Mouse (Mus musculus) small intestine, adult 2 months (tissue): Measurements from ENCODE around the gene Olfr813.

Experiments used
- CTCF ChIP-seq: fragments of 200-500 bp; IDR thresholded peaks from 2 replicates; pipeline ENCODE4 v1.5.1; 2012; ENCODE audit warnings: low read depth, mild to moderate bottlenecking, control low read depth, inconsistent platforms, low read length, moderate library complexity, mixed read lengths; ENCODE audit not compliant: insufficient replicate concordance, insufficient read length; ENCODE audit errors: extremely low read depth
- POLR2A ChIP-seq: fragments of 200-500 bp; IDR thresholded peaks from 2 replicates; pipeline ENCODE4 v1.6.1; 2012; ENCODE audit warnings: low read depth, mild to moderate bottlenecking, control low read depth, inconsistent platforms, low read length, moderate library complexity

DNA sequence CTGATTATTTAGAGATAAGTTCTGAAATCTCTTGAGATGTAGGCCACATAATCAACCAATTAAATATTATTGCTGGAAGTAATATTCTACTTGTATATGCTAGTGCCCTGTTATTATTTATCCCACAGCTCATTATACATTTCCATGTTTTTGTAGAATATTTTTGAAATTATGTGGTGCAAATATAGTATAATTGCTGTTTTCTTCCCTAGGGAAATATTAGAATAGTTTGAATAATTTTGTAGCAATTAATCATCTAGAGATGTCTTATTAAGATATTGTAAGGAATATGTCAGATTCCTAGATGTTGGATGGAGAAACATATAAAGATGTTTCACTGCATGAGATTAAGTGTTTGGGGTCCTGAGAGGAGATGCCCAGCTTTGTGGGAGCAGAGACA lies at the start of gene Olfr813:
- TF ChIP-seq POLR2A: no peak
- no peak for TF ChIP-seq CTCF
